Mouse (Mus musculus) hindbrain, embryonic 10.5 days (tissue): ENCODE data around the gene Rapgef2. TPM values are rescaled to one million over a fixed set of nuclear protein-coding genes. Genes with fewer than 3 reads are reported as not detected.

ENCODE experiments used
- DNase-seq: peaks from one replicate; pipeline ENCODE4 v3.0.0-alpha.2; 2017; ENCODE audit warnings: low spot score
- H3K27ac ChIP-seq: fragments of 300-500 bp; sonication (generic); 2 replicates; pipeline ENCODE4 v1.5.1; 2016; ENCODE audit warnings: mild to moderate bottlenecking, moderate library complexity
- H3K27me3 ChIP-seq: fragments of 300-500 bp; sonication (generic); 2 replicates; pipeline ENCODE4 v1.6.1; 2016; ENCODE audit warnings: mild to moderate bottlenecking; ENCODE audit not compliant: poor library complexity, insufficient read depth, severe bottlenecking
- H3K36me3 ChIP-seq: fragments of 300-500 bp; sonication (generic); 2 replicates; pipeline ENCODE4 v1.6.1; 2016; ENCODE audit warnings: mild to moderate bottlenecking, moderate library complexity
- H3K4me1 ChIP-seq: fragments of 300-500 bp; sonication (generic); replicated peaks from 2 replicates; pipeline ENCODE4 v1.6.1; 2016; ENCODE audit warnings: mild to moderate bottlenecking
- H3K4me3 ChIP-seq: fragments of 300-500 bp; sonication (generic); 2 replicates; pipeline ENCODE4 v1.5.1; 2016; ENCODE audit warnings: mild to moderate bottlenecking, moderate library complexity
- H3K9me3 ChIP-seq: fragments of 300-500 bp; sonication (generic); 2 replicates; pipeline ENCODE4 v1.6.1; 2016; ENCODE audit warnings: mild to moderate bottlenecking, moderate library complexity
- WGBS: fragments of 180-500 bp; shearing (Covaris S2); methylation state at CpG from one replicate; pipeline ENCODE4 v1.1.7; 2016; 5-methylcytosine and 5-hydroxymethylcytosine counted together
- polyA plus RNA-seq: library from polyadenylated mRNA; unstranded; fragments of >200 nt; fragmentation: Nextera tagmentation; extraction: Ambion mirVana; gene quantifications from 2 replicates; pipeline ENCODE4 v1.2.1, GENCODE M21; 2016

Gene Rapgef2
- polyA plus RNA-seq, 1 experiment from 2014 or later = 5.2 TPM

DNA sequence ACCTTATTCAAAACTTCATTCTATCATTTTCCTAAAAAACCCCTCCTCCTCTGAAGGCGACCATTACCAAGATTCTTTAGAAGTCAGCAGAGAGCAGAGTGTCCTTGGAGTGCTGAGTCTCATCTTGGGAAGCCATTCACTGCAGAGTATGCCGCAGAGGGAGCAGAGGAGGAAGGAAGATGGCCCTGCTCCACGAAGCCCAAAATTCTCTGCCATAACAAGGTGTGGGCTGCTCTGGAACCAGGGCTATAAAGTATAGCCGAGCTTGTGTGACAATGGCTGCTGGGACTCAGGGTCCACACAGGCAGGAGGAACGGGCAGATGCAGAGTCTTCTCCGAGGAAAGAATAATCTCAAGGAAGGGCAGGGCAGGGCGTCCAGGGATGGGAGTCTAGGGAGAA, 62.0 kb downstream of the Rapgef2 start:
- DNase-seq = no peak
- Histone ChIP-seq H3K9me3 (no peaks in the 10 kb centered on the region), H3K36me3 (no peaks in the 10 kb centered on the region), H3K27ac (no peak overlapping the region), H3K27me3 (no peaks in the 10 kb centered on the region), H3K4me1 (peaks cover 32% of the 10 kb centered on the region), H3K4me3 (no peak overlapping the region)
- 82% methylated on average over 7 of the region's 7 CpGs for WGBS

DNA sequence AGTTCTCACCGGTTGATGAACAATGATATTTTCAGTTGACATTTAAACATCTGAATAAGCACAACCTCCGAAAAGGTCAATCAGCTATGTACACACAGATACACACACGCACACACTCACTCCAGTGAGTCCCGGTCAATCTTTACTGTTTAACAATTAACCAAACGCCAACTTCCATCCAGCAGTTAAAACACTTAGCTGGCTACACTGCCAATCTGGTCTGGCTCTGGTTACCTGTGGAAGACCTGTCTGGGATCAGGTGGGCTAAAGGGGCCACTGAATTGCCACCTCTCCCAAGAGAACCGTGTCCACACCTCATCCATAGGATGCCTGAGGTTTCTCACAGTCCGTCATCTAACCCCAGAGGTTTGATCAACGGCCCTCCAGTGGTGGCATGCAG, 63.0 kb downstream of the Rapgef2 start:
- Histone ChIP-seq H3K36me3 (no peaks in the 10 kb centered on the region), H3K27me3 (no peaks in the 10 kb centered on the region), H3K4me3 (no peak overlapping the region), H3K27ac (no peak overlapping the region), H3K9me3 (no peaks in the 10 kb centered on the region), H3K4me1 (peaks cover 43% of the 10 kb centered on the region)
- 64% methylated on average over 8 of the region's 8 CpGs for WGBS
- no peak for DNase-seq

DNA sequence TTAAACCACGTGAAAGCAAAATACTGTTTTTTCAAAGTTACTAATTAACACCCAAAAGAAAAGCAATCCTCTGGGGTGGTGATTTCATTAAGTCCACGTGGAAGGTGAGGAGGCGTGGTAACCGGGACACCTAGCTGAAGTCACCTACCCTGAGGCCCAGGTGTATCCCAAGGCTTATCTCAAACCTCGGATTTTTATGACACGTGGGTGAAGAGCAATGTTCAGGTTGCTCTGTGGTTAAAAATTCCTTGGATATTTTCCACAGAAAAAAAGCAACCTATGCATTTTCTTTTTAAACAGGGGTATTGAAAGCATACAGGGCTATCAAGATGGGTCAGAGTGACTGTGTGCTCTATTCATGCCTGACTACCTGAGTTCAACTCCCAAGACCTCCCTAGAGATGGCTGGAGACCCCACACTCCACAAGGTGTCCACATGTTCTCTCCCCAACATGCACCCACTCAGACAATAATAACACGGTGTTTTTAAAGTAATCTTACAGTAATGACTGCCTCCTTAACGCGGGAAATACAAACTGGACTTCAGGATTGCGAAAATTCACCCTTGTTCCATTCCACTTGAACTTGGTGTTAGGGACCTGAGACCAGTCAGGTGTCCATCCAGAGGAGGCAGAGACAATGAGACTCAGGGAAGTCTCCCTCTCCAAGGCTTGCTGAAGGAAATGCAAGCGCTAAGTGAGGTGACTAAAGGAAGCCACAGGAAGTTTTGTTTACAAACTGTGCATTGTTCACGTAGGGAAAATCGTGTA, 63.9 kb downstream of the Rapgef2 start:
- no peaks in the 10 kb centered on the region for H3K27me3 ChIP-seq
- WGBS = 62% methylated on average over 13 of the region's 13 CpGs

DNA sequence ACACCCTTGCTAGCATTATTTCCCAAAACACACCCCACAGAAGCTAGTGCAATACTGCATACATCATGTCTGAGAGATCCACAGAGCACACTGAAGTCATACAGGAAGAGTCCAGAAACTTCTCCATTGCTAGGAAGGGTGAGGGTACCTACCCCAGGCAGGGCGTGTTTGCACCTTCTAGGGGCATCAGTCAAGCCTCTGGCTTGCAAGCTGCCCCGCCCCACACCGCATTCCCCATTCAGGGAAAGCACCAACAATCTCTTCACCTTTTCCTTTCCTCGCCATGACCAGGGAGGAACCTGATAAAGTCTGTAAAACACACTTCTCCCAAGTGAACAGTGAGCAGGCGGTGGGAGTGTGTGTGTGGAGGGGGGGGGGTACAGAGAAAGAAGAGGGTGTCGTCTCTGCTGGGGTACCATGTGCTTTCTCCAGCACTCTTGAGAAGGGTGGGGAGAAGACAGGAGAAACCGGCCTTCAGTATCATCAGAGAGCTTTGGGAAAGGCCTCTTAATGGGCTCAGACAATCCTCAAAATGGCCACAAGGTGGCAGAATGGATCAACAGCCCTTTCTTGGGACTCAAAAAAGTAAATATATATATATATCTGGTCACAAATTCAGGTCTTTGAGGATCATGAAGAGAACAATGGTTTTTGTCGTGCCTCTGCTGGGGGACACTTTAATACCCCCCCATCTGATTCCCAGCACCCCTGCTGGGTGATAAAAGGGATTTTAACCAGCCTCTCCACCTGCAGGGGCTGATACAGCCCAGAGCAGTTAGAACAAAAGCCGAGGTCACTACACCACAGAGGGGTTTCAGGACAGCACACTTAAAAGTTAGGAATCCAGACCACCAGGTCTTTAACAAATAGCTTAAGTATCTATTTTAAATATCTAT, 64.8 kb downstream of the Rapgef2 start:
- no peaks in the 10 kb centered on the region for H3K9me3 ChIP-seq
- no peaks in the 10 kb centered on the region for H3K36me3 ChIP-seq
- H3K4me3 ChIP-seq = no peak overlapping the region
- peak; percentile 60 for DNase-seq
- 39% methylated on average over 9 of the region's 9 CpGs for WGBS
- H3K27ac ChIP-seq = peak overlapping the region; percentile 46; the same call in 1 of the 2 replicates
- H3K4me1 ChIP-seq = peaks cover 48% of the 10 kb centered on the region
- H3K27me3 ChIP-seq = no peaks in the 10 kb centered on the region

More for the DNA sequence above, 63.9 kb downstream of the Rapgef2 start:
- no peak for DNase-seq
- H3K4me1 ChIP-seq = peaks cover 48% of the 10 kb centered on the region
- no peak overlapping the region for H3K4me3 ChIP-seq
- H3K27ac ChIP-seq = no peak overlapping the region
- no peaks in the 10 kb centered on the region for H3K36me3 ChIP-seq
- no peaks in the 10 kb centered on the region for H3K9me3 ChIP-seq

DNA sequence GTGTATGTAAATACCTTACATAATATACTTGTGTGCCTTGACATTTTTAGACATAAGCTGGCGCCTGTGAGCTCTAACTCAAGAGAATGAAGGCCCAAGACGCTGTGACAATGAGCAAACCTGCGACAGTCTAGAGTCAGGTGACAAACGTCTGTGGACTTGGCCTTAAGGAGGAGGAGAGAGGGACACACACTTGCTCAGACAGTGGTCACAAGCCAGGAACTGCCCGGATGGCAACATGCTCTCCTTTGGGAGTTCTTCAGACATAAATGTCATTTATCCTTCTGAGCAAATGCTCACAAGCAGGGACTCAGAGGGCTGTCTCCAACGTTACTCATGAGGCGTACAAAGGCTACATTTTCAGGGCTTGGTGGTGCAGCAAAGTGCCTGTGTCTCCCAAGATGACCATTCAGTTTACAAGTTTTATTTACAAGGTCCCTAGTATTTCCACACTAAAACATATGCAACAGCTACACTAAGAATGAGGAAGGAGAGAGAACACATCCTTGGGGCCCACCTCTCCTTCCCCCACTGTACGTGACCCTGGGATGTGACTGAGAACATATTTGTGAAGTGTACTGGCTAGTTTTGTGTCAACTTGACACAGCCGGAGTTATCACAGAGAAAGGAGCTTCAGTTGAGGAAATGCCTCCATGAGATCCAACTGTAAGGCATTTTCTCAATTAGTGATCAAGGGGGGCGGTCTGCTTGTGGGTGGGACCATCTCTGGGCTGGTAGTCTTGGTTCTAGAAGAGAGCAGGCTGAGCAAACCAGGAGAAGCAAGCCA, 67.0 kb downstream of the Rapgef2 start:
- no peaks in the 10 kb centered on the region for H3K9me3 ChIP-seq
- H3K27me3 ChIP-seq = no peaks in the 10 kb centered on the region
- H3K4me3 ChIP-seq = no peak overlapping the region; the same call in 1 of the 2 replicates
- H3K36me3 ChIP-seq = no peaks in the 10 kb centered on the region
- no peak for DNase-seq
- 44% methylated on average over 10 of the region's 10 CpGs for WGBS
- peak overlapping the region; percentile 65 for H3K27ac ChIP-seq
- peaks cover 48% of the 10 kb centered on the region for H3K4me1 ChIP-seq

DNA sequence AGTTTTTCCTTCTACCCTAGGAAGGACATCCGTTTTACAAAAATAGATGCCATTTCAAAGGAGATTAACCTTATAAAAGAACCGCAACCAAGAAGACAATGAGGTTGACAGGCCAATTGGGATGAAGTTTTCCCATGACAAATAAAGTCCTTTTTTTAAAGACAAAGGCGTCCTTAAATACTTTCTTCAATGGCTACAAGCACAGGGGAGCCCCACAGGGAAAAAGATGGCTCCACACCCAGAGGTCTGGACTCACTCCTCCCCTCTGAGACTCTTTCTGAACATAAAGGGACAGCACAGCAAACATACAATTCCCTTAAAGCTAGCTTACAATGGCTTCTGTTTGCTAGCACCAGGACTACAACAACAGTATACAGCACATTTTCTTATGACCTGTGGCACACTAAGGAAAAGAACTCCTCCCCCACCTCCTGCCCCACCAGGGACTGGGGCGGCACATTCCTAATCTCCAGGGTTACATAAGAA, 67.7 kb downstream of the Rapgef2 start:
- Histone ChIP-seq H3K27ac (peak overlapping the region; percentile 65), H3K4me3 (no peak overlapping the region; the same call in 1 of the 2 replicates)
- peak; percentile 15 for DNase-seq

DNA sequence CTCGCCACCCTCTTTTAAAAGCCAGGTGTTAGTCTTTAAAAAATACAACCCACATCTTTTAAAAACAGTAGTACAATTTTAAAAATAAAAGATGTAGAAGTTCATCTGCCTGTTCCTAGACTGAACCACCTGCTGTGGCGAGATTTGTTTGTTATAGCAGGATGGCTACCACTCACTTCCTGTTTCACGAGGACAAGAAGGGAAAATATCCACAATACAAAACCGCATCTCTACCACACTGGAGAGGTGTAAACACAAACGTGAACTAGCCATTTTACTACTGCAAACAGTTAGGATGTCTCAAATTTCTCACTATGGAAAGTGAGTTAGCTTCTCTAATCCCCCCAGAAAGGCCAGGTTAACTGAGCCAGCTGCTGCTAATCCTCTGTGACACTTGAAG, 76.1 kb downstream of the Rapgef2 start:
- 78% methylated on average over 5 of the region's 5 CpGs for WGBS
- no peak for DNase-seq
- no peaks in the 10 kb centered on the region for H3K9me3 ChIP-seq
- no peaks in the 10 kb centered on the region for H3K27me3 ChIP-seq
- peaks cover 14% of the 10 kb centered on the region for H3K36me3 ChIP-seq
- H3K27ac ChIP-seq = no peak overlapping the region
- peaks cover 3% of the 10 kb centered on the region; the same call in 1 of the 2 replicates for H3K4me1 ChIP-seq
- no peak overlapping the region for H3K4me3 ChIP-seq

More for the DNA sequence above, 67.7 kb downstream of the Rapgef2 start:
- Histone ChIP-seq H3K36me3 (no peaks in the 10 kb centered on the region), H3K27me3 (no peaks in the 10 kb centered on the region), H3K9me3 (no peaks in the 10 kb centered on the region), H3K4me1 (peaks cover 48% of the 10 kb centered on the region)
- 20% methylated on average over 4 of the region's 4 CpGs for WGBS

DNA sequence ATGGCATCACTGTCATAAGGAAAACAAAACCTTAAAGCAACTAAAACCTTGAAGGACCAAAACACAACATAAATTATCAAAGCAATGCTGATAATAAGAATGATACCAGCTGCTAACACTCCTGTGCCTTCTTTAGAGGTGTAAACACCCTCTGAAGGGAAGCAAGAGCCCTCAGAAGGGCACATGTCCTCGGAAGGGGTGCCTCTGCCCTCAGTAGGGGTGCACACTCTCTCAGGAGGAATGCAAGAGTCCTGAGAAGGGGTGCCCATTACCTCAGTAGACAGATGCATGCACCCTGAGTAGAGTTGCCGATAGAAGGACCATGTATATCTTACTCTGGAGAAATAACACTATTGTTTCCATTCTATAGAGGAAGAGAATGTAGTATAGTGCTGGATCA, 79.1 kb downstream of the Rapgef2 start:
- no peak overlapping the region for H3K4me3 ChIP-seq
- no peaks in the 10 kb centered on the region for H3K9me3 ChIP-seq
- DNase-seq = no peak
- 86% methylated on average over 2 of the region's 2 CpGs for WGBS
- peaks cover 16% of the 10 kb centered on the region for H3K4me1 ChIP-seq
- H3K36me3 ChIP-seq = peaks cover 14% of the 10 kb centered on the region
- no peaks in the 10 kb centered on the region for H3K27me3 ChIP-seq
- H3K27ac ChIP-seq = no peak overlapping the region

DNA sequence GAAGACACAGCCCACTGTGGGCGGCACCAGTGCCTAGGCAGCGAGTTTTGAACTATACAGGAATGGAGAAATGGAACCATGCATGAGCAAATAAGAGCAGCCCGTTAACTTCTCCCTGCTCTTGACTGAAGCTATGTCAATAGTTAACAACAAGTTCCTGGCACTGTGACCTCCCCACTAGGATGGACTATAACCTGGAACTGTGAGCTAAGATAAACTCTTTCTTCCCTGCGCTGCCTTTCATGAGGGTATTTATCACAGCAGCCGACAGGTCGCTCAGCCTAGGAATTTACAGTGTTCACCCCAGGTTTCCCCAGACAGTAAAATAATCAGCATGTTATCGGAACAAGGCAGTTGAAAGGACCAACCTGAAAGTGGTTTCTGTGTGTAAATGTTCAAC, 79.8 kb downstream of the Rapgef2 start:
- Histone ChIP-seq H3K4me1 (peaks cover 16% of the 10 kb centered on the region), H3K27me3 (no peaks in the 10 kb centered on the region), H3K27ac (no peak overlapping the region), H3K36me3 (peaks cover 14% of the 10 kb centered on the region), H3K9me3 (no peaks in the 10 kb centered on the region), H3K4me3 (no peak overlapping the region)
- WGBS = 94% methylated on average over 7 of the region's 7 CpGs
- no peak for DNase-seq

DNA sequence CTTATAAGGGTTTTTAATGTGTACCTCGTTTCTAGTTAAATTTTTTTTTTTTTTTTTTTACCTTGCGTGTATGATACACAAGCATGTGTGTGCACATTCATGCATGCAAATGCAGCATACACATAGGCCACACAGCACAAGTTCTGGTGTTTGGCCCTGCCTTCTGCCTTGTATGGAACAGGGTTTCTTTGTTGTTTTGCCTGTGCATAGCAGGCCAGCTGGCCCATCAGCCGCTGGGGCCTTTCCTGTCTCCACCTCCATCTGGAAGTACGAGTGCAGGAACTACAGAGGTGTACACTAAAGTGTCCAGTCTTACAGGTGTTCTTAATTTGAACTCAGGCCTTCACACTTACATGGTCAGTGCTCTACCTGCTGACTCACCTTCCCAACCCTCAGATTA, 80.3 kb downstream of the Rapgef2 start:
- Histone ChIP-seq H3K9me3 (no peaks in the 10 kb centered on the region), H3K27me3 (no peaks in the 10 kb centered on the region), H3K36me3 (peaks cover 14% of the 10 kb centered on the region), H3K4me3 (no peak overlapping the region), H3K27ac (no peak overlapping the region), H3K4me1 (peaks cover 16% of the 10 kb centered on the region)
- WGBS = 89% methylated on average over 4 of the region's 4 CpGs
- no peak for DNase-seq

DNA sequence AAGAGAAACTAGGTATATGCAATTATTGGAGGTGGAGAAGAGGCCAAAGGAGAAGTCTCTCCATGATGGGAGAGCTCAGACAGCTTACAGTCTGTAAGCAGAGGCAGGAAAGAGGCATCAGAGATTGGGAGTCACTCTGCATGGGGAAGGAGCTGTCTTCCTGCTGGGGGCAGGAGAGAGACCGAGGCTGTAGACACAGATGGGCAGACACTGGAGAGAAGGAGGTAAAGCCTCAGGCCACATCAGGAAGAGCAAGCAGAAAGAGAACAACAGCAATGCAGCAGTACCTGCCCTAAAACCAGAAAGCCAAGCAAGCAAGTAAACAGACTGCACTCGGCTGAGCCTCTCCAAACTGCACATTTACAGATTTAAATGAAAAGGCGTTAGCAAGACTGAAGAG, 81.2 kb downstream of the Rapgef2 start:
- Histone ChIP-seq H3K36me3 (peaks cover 14% of the 10 kb centered on the region), H3K4me3 (no peak overlapping the region), H3K27ac (peak overlapping the region; percentile 24; the same call in 1 of the 2 replicates), H3K27me3 (no peaks in the 10 kb centered on the region), H3K9me3 (no peaks in the 10 kb centered on the region), H3K4me1 (peaks cover 16% of the 10 kb centered on the region)
- DNase-seq = no peak
- whole genome bisulfite sequencing = 46% methylated on average over 3 of the region's 3 CpGs

DNA sequence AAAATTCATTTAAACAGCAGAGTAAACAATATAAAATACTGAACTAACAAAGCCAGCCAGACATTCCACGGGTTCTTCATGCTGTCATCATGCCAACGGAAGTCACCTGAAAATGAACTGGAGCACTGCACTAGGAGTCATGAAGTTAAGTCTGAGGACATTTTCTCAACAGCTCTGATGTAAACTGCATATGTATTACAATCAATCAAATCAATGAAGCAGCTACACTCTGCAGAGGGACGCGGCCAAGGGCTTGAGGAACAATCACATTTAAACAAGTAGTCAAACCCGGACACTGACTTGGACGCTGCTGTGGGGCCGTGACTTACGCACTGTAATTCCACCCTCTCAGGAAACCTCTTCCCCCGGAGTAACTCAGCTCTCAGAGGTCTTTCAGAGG, 82.1 kb downstream of the Rapgef2 start:
- Histone ChIP-seq H3K27ac (no peak overlapping the region), H3K4me1 (peaks cover 16% of the 10 kb centered on the region), H3K36me3 (peaks cover 7% of the 10 kb centered on the region), H3K9me3 (no peaks in the 10 kb centered on the region), H3K4me3 (no peak overlapping the region), H3K27me3 (no peaks in the 10 kb centered on the region)
- WGBS = 86% methylated on average over 9 of the region's 9 CpGs
- no peak for DNase-seq
